Mouse (Mus musculus): ENCODE measurements around the gene Dync1i2.
A peak's percentile ranks its signal among the peaks of the same experiment; 100 is the strongest.

Gene Dync1i2

GRCm38 (mm10) chr2:71273955-71274679, 62.6 kb downstream of the Dync1i2 start:
- no peak for DNase-seq

GRCm38 (mm10) chr2:71275734-71276133, 64.2 kb downstream of the Dync1i2 start:
- peak in 1 of 2 experiments; percentile 42 for DNase-seq

GRCm38 (mm10) chr2:71278791-71279775, 67.6 kb downstream of the Dync1i2 start:
- no peak for DNase-seq

- DNase-seq, result no peak
Measured at GRCm38 (mm10) chr2:71281981-71282380, 70.5 kb downstream of the Dync1i2 start.

- DNase-seq, result peak; percentile 45 to 53
Measured at GRCm38 (mm10) chr2:71290107-71290775, 78.7 kb downstream of the Dync1i2 start.

GRCm38 (mm10) chr2:71291566-71291965, 80.1 kb downstream of the Dync1i2 start:
- peak in 1 of 2 experiments; percentile 20 for DNase-seq

- no peak for DNase-seq
Measured at GRCm38 (mm10) chr2:71293983-71294382, 82.5 kb downstream of the Dync1i2 start.

- no peak for DNase-seq
Measured at GRCm38 (mm10) chr2:71294489-71294888, 83.0 kb downstream of the Dync1i2 start.

- no peak for DNase-seq
Measured at GRCm38 (mm10) chr2:71295844-71296243, 84.3 kb downstream of the Dync1i2 start.

GRCm38 (mm10) chr2:71297501-71297900, 86.0 kb downstream of the Dync1i2 start:
- no peak for DNase-seq

- DNase-seq, result no peak
Measured at GRCm38 (mm10) chr2:71298729-71299128, 87.2 kb downstream of the Dync1i2 start.

GRCm38 (mm10) chr2:71302156-71302663, 90.7 kb downstream of the Dync1i2 start:
- peak in 1 of 2 experiments; percentile 50 for DNase-seq

- DNase-seq, result peak; percentile 28 to 40
Measured at GRCm38 (mm10) chr2:71303221-71303620, 91.7 kb downstream of the Dync1i2 start.

GRCm38 (mm10) chr2:71304821-71305220, 93.3 kb downstream of the Dync1i2 start:
- DNase-seq, result peak; percentile 49 to 62

GRCm38 (mm10) chr2:71306357-71306756, 94.9 kb downstream of the Dync1i2 start:
- DNase-seq, result no peak

- DNase-seq, result no peak
Measured at GRCm38 (mm10) chr2:71309726-71310125, 98.2 kb downstream of the Dync1i2 start.

GRCm38 (mm10) chr2:71312067-71312466, 100.6 kb downstream of the Dync1i2 start:
- no peak for DNase-seq

Data from kidney, adult 8-10 months (tissue).